Mouse (Mus musculus): ENCODE results near the gene Plk3.

The Plk3 gene

GRCm38 (mm10) chr4:117120052-117120444 lies 13.7 kb downstream of the Plk3 start:
- DNase-seq (ENCODE audit: low spot score in 2 of 2): no peak

- peak in 1 of 2 experiments; percentile 19 for DNase-seq (ENCODE audit: low spot score in 2 of 2)
Observed at GRCm38 (mm10) chr4:117119636-117120035, 14.1 kb downstream of the Plk3 start.

DNA sequence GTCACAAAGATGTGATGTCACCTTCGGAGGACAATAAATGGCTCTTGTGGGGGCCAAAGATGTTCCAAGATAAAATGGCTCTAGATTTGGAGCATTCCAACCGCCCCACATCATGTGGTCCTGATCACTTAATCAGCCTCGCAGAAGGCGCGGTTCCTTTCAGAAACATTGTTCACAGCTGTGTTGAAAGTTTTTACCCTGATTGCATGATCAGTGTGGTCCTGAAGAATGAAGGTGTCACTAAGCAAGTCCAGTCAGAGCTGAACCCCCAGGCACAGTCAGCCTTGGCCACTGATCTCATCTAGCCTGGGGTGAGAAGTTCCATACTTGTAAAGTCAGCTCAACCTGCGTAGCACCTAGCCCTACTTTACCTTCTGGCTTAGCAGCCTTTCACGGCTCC lies 15.8 kb downstream of the Plk3 start:
- DNase-seq (ENCODE audit: low spot score in 2 of 2): no peak

DNA sequence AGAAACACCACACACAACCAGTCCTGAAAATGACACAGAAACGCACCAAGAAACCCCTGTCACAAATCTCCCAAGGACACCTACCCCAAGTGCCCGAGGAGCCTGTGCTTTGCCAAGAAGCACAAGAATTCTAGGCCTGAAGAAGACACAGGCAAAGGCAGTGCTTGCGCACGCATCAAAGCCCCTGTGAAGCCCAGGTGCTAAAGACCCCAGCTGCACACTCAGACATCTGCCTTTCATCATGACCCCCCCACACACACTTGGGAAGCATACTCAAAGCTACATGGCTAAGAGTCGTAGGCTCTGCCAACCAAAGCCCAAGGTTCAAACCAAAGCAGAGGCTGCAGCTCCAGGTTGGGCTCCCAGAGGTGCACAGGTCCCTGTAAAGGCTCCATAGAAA lies 18.2 kb downstream of the Plk3 start:
- DNase-seq (ENCODE audit: low spot score in 2 of 2): no peak

DNA sequence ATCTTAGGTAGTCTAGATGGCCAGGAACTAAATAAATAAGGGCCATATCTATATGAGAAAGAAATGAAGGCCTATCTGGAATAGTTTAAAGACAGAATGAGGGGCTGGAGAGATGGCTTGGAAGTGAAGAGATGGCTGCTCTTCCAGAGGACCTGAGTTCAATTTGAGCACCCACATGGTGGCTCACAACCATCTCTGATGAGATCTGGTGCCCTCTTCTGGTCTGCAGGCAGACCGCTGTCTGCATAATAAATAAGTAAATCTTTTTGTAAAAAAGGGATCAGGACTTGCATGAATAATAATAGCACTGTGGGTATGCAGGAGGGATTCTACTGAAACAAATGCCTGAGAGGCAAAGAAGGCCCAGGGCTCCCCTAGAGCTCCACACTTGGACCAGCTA lies 20.5 kb downstream of the Plk3 start:
- no peak for DNase-seq (ENCODE audit: low spot score in 2 of 2)

- peak; percentile 19 to 21 for DNase-seq (ENCODE audit: low spot score in 2 of 2)
Observed at GRCm38 (mm10) chr4:117110985-117111384, 22.8 kb downstream of the Plk3 start.

- DNase-seq (ENCODE audit: low spot score in 2 of 2): peak in 1 of 2 experiments; percentile 18
Observed at GRCm38 (mm10) chr4:117110249-117110648, 23.5 kb downstream of the Plk3 start.

DNA sequence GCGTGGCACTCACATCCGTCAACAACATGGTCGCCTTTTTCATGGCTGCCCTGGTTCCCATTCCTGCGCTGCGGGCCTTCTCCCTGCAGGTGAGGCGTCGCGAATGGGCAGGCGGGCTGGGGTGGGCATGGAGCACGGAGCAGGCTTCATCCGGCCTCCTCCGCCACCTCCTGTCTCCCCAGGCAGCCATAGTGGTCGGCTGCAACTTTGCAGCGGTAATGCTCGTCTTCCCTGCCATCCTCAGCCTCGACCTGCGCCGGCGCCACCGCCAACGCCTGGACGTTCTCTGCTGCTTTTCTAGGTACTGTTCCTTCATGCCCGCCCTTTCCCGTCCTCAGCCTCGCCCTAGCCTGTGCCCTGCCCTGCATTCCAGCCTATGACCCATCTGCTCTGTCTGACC lies 24.4 kb downstream of the Plk3 start:
- DNase-seq (ENCODE audit: low spot score in 2 of 2): peak in 1 of 2 experiments; percentile 15

DNA sequence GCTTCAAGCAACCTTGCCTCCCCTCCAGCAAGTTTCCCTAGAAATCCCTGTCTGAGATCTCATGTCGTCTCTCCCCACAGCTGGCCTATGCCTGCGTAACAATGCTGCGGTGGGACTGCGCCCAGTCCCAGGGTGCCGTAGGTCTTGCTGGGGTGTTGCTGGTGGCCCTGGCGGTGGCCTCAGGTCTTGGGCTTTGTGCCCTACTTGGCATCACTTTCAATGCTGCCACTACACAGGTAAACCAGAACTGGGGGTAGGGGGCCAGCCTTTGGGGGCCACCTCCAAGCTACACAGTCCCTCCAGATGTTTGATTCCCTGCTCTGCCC lies 25.3 kb downstream of the Plk3 start:
- DNase-seq (ENCODE audit: low spot score in 2 of 2): no peak

DNA sequence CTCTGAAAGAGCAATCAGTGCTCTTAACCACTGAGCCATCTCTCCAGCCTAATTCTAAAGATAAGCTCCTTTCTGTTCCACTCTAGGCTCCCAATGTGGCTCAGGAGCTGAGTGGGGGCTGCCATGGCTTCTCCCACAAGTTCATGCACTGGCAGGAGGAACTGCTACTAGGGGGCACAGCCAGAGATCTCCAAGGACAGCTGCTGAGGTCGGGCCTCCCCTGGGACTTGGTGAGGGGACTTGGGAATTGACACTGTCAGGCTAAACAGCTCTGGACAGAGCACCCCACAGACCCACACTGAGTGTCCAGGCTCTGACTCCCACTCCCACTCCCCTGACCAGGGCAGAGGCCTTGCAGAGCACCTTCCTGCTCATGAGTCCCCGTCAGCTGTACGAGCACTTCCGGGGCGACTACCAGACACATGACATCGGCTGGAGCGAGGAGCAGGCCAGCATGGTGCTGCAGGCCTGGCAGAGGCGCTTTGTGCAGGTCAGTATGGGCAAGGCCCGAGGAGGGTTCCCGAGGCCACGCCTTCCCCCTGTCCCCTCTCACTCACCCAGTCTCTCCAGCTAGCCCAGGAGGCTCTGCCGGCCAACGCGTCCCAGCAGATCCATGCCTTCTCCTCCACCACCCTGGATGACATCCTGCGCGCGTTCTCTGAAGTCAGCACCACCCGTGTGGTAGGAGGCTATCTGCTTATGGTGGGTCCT lies 25.8 kb downstream of the Plk3 start:
- no peak for DNase-seq (ENCODE audit: low spot score in 2 of 2)

GRCm38 (mm10) chr4:117105127-117105526 lies 28.6 kb downstream of the Plk3 start:
- peak in 1 of 2 experiments; percentile 22 for DNase-seq (ENCODE audit: low spot score in 2 of 2)

- DNase-seq (ENCODE audit: low spot score in 2 of 2): no peak
Observed at GRCm38 (mm10) chr4:117104672-117105071, 29.1 kb downstream of the Plk3 start.

- DNase-seq (ENCODE audit: low spot score in 2 of 2): peak in 1 of 2 experiments; percentile 29
Observed at GRCm38 (mm10) chr4:117101218-117101617, 32.5 kb downstream of the Plk3 start.

- no peak for DNase-seq (ENCODE audit: low spot score in 2 of 2)
Observed at GRCm38 (mm10) chr4:117100036-117100435, 33.7 kb downstream of the Plk3 start.

DNA sequence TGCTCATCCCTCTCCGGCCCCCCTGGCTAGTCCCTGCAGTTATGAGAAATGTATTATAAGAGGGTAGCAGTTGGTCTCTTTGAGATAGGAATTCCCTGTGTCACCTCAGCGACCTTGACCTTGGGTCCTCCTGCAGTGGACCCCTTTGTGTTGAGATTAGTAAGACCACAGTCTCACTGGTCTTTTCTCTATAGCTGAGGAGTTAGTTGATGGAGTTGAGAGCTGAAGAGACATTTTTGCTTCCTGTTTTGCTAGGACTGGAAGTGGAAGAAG lies 35.1 kb downstream of the Plk3 start:
- no peak for DNase-seq (ENCODE audit: low spot score in 2 of 2)

DNA sequence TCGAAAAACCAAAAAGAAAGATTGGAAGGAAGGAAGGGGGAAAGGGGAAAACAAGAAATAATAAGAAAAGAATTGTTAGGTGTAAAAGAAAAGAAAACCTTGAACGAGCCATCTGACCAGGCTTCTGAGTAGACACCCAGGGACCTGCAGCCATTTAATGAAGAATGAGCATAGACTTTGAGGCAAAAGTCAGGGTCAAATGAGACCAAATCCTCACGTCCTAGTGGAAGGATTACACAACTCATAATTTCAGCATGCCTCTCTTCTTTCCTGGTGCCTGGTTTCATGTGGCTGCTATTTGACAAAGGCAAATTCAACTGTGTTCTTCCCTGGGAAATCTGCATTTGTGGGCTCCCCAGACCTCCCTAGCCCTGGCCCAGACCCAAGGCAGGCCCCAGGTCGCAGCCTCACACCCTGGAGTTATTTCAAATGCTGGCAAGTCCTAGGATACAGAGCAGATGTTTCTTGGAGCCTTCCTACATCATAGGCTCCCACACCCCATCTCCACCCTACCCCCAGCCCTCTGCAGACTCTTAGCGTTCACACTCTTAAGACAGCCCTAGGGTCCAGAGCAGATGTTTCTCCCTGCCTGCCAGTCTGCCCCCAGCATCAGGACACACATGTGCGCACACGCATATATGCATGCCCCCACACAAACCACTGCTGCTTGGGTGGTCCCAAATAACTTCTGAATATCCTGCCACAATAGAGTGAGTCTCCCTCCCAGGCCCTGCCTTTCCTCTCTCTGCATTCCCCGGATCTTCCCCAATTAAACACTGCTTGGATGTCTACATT lies 35.6 kb downstream of the Plk3 start:
- DNase-seq (ENCODE audit: low spot score in 2 of 2): no peak

- no peak for DNase-seq (ENCODE audit: low spot score in 2 of 2)
Observed at GRCm38 (mm10) chr4:117096666-117097065, 37.1 kb downstream of the Plk3 start.

- peak; percentile 83 to 88 for DNase-seq (ENCODE audit: low spot score in 2 of 2)
Observed at GRCm38 (mm10) chr4:117095551-117096452, 38.0 kb downstream of the Plk3 start, which contains the start of gene Ptch2. TSS of gene Ptch2 (plus strand) at chr4:117096075.

DNA sequence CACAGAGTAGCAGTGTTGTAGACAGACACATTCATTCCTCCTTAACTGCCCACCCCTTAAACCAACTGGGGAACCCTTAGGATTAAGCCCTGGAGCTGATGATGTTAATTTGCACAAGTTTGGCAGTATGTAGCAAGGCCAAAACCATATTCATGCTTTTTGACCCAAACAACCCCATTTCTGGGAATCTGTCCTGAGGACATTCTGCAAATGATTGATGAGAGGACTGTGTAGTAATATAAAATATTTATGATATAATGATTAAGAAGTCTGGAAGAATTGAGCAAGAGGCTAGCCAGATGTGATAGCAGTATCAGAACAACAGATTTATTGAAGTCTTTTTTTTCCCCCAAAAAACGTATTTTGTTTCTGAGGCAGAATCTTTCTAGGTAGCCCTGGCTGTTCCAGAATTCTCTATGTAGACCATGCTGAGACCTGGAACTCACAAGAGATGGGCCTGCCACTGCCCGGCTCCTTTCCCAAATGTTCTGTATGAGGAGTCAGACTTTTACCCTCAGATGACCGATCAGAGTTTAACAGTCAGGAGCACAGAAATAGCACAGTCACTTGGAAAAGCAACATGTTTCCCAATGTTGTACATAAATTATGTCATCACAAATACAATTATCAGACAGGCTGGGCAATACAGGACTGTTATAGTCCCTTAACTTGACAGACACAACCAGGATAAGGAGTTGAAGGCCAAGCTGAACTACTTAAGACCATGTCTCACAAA lies 39.0 kb downstream of the Plk3 start:
- no peak for DNase-seq (ENCODE audit: low spot score in 2 of 2)

GRCm38 (mm10) chr4:117090586-117090985 lies 43.2 kb downstream of the Plk3 start:
- no peak for DNase-seq (ENCODE audit: low spot score in 2 of 2)

GRCm38 (mm10) chr4:117087948-117088640 lies 45.7 kb downstream of the Plk3 start:
- no peak for DNase-seq (ENCODE audit: low spot score in 2 of 2)

Data from right cerebral cortex, postnatal 10 days (tissue).